Mouse (Mus musculus) kidney, embryonic 16.5 days (tissue): ENCODE results near the gene Optc. TPM values are rescaled to one million over a fixed set of nuclear protein-coding genes. Genes with fewer than 3 reads are reported as not detected.

Source experiments
- ATAC-seq: fragments of 200-750 bp; cut with Nextera tagmentation; 2 replicates; pipeline ENCODE4 v1.8.0; 2017; ENCODE audit warnings: moderate TSS enrichment; ENCODE audit not compliant: low FRiP score, low TSS enrichment
- H3K27ac ChIP-seq: fragments of 300-500 bp; sonication (generic); 2 replicates; pipeline ENCODE4 v1.5.1; 2014; ENCODE audit warnings: low read length
- H3K27me3 ChIP-seq: fragments of 300-500 bp; sonication (generic); 2 replicates; pipeline ENCODE4 v1.6.1; 2014; ENCODE audit warnings: low read length, control low read depth, mixed read lengths; ENCODE audit not compliant: insufficient read depth
- H3K36me3 ChIP-seq: fragments of 300-500 bp; sonication (generic); 2 replicates; pipeline ENCODE4 v1.6.1; 2014; ENCODE audit warnings: low read length, control low read depth, mixed read lengths; ENCODE audit not compliant: insufficient read depth
- H3K4me1 ChIP-seq: fragments of 300-500 bp; sonication (generic); 2 replicates; pipeline ENCODE4 v1.6.1; 2014; ENCODE audit warnings: low read length, control low read depth, mixed read lengths; ENCODE audit not compliant: insufficient read depth
- H3K4me2 ChIP-seq: fragments of 300-500 bp; sonication (generic); replicated peaks from 2 replicates; pipeline ENCODE4 v1.6.1; 2014; ENCODE audit warnings: low read depth, low read length
- H3K4me3 ChIP-seq: fragments of 300-500 bp; sonication (generic); 2 replicates; pipeline ENCODE4 v1.5.1; 2014; ENCODE audit warnings: mild to moderate bottlenecking, low read length
- H3K9ac ChIP-seq: fragments of 300-500 bp; sonication (generic); replicated peaks from 2 replicates; pipeline ENCODE4 v1.6.1; 2014; ENCODE audit warnings: low read length
- H3K9me3 ChIP-seq: fragments of 300-500 bp; sonication (generic); 2 replicates; pipeline ENCODE4 v1.6.1; 2016; ENCODE audit warnings: low read length, control low read depth
- WGBS: fragments of 180-500 bp; shearing (Covaris S2); extraction: QIAGEN DNeasy Blood & Tissue Kit; methylation state at CpG from one replicate; pipeline ENCODE4 v1.1.7; 2014; 5-methylcytosine and 5-hydroxymethylcytosine counted together
- polyA plus RNA-seq: library from polyadenylated mRNA; unstranded; fragments of >200 nt; fragmentation: Nextera tagmentation; extraction: Ambion mirVana; gene quantifications from 2 replicates; pipeline ENCODE4 v1.2.1, GENCODE M21; 2015

Gene Optc
- polyA plus RNA-seq, result 0.18 and 0.47 TPM in 2 replicates

DNA sequence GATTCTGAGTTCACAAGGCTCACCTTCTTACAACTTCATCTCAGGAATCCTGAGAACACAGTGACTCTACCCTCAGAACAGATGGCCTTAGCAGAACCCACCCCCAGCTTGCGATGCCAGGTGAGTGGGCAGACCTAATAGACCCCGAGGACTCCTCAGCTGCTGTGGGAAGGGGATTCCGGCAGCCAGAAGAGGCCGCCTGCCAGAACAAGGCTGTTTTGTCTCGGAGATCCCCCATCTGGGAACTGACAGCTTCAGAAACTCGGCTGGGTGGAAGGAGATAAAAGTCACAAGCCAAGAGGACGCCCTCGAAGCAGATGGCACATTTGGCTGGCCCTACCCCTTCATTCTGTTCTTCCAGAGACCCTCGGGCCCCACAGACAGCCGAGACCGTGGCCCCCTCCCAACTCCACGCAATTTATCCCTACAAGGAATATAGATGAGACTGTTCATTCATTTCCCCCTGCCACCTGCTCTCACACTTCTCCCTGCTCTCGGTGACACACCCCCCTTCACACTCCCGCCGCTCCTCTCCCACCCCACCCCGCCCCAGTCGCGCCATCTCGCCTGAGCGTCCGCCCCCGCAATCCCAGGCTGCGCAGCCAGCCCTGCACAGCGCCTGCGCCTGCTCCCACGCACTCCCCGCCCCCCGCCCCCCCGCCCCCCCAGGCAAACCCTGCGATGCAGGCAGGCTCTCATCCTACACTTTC, at the start of gene Optc:
Gene Optc (minus strand): TSS at position 51 of the 710 bp plus-strand sequence.
- H3K4me2 ChIP-seq, result peak within 1 kb of the TSS; percentile 89
- no peaks in the 10 kb centered on the region for H3K36me3 ChIP-seq
- H3K4me3 ChIP-seq, result peak within 1 kb of the TSS; percentile 48
- H3K27ac ChIP-seq, result peak within 1 kb of the TSS; percentile 84
- H3K9ac ChIP-seq, result peak within 1 kb of the TSS; percentile 71
- 5% methylated on average over 27 of the region's 30 CpGs for WGBS
- ATAC-seq, result peak; percentile 76
- H3K9me3 ChIP-seq, result no peaks in the 10 kb centered on the region
- peaks cover 18% of the 10 kb centered on the region for H3K4me1 ChIP-seq
- H3K27me3 ChIP-seq, result no peaks in the 10 kb centered on the region

GRCm38 (mm10) chr1:133954009-133954408, 46.2 kb upstream of the Optc start:
- 49% methylated on average over 2 of the region's 2 CpGs for WGBS
- H3K36me3 ChIP-seq, result no peaks in the 10 kb centered on the region
- H3K4me1 ChIP-seq, result peaks cover 10% of the 10 kb centered on the region; the same call in 1 of the 2 replicates
- no peaks in the 10 kb centered on the region for H3K27me3 ChIP-seq
- no peak for ATAC-seq
- H3K9me3 ChIP-seq, result no peaks in the 10 kb centered on the region
- no peak overlapping the region for H3K4me3 ChIP-seq
- no peak overlapping the region for H3K27ac ChIP-seq
- no peak overlapping the region for H3K4me2 ChIP-seq
- H3K9ac ChIP-seq, result no peak overlapping the region; the same call in 1 of the 2 replicates

DNA sequence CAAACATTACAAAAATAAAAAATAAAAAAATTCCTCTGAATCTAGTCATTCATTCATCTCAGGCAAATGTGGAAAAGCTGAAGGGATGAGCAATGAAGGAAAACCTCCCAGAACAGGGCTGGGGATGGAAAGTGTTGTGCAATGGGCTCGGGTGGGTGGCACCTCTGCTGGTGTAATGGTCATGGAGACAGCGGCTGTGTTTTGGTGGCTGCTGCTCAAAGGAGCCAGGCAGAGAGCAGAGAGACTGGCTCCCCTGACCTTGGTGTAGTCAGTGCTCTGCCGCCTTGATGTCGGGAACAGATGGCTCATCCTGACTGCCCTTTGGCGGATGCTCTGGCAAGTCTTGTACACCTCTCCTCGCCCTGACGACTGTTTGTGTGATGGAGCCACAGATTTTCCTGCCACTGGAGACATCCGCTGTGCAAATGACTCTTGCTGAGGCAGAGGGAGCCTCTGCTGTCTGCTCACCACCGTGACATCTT, 45.5 kb upstream of the Optc start:
- no peak for ATAC-seq
- WGBS, result 27% methylated on average over 9 of the region's 9 CpGs
- H3K4me2 ChIP-seq, result no peak overlapping the region
- H3K4me1 ChIP-seq, result peaks cover 10% of the 10 kb centered on the region; the same call in 1 of the 2 replicates
- H3K27me3 ChIP-seq, result no peaks in the 10 kb centered on the region
- H3K27ac ChIP-seq, result no peak overlapping the region
- H3K36me3 ChIP-seq, result no peaks in the 10 kb centered on the region
- peak overlapping the region; percentile 38; the same call in 1 of the 2 replicates for H3K9ac ChIP-seq
- H3K9me3 ChIP-seq, result no peaks in the 10 kb centered on the region
- H3K4me3 ChIP-seq, result no peak overlapping the region

GRCm38 (mm10) chr1:133951598-133951997, 43.8 kb upstream of the Optc start:
- 65% methylated on average over 6 of the region's 6 CpGs for WGBS

GRCm38 (mm10) chr1:133950061-133950782, 42.4 kb upstream of the Optc start:
- WGBS, result 62% methylated on average over 7 of the region's 7 CpGs
- H3K9me3 ChIP-seq, result no peaks in the 10 kb centered on the region
- no peak overlapping the region for H3K27ac ChIP-seq
- no peak overlapping the region for H3K9ac ChIP-seq
- H3K4me2 ChIP-seq, result no peak overlapping the region
- no peaks in the 10 kb centered on the region for H3K27me3 ChIP-seq
- no peak for ATAC-seq
- H3K4me3 ChIP-seq, result no peak overlapping the region
- no peaks in the 10 kb centered on the region for H3K36me3 ChIP-seq
- H3K4me1 ChIP-seq, result peaks cover 10% of the 10 kb centered on the region; the same call in 1 of the 2 replicates

More at GRCm38 (mm10) chr1:133951598-133951997, 43.8 kb upstream of the Optc start:
- Histone ChIP-seq H3K9me3 (no peaks in the 10 kb centered on the region), H3K9ac (no peak overlapping the region), H3K4me1 (peaks cover 10% of the 10 kb centered on the region; the same call in 1 of the 2 replicates), H3K27me3 (no peaks in the 10 kb centered on the region), H3K36me3 (no peaks in the 10 kb centered on the region), H3K4me2 (no peak overlapping the region), H3K4me3 (no peak overlapping the region), H3K27ac (no peak overlapping the region)
- no peak for ATAC-seq

DNA sequence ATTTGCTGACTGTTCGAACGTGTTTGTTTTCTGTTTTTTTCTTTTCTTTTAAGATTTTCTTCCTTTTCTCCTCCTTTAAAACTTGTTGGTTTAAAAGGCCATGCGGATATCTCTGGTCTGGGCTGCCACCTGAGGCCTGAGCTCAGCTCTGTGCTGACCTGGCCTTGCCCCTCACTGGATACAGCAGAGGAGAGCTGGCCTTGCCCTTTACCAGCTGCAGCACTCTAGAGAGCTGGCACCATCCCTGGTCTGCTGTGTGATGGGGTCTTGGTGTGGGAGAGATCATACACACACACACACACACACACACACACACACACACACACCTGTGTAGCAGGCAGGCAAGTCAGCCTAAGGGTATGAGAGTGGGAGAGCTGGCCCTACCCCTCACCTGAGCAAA, 37.3 kb upstream of the Optc start:
- no peak for ATAC-seq
- Histone ChIP-seq H3K9me3 (peaks cover 10% of the 10 kb centered on the region; the same call in 1 of the 2 replicates), H3K4me2 (no peak overlapping the region), H3K27me3 (no peaks in the 10 kb centered on the region), H3K36me3 (no peaks in the 10 kb centered on the region), H3K4me3 (no peak overlapping the region), H3K9ac (no peak overlapping the region), H3K27ac (no peak overlapping the region), H3K4me1 (peaks cover 7% of the 10 kb centered on the region)
- WGBS, result 87% methylated on average over 3 of the region's 3 CpGs

GRCm38 (mm10) chr1:133941904-133942303, 34.1 kb upstream of the Optc start:
- Histone ChIP-seq H3K9me3 (peaks cover 10% of the 10 kb centered on the region; the same call in 1 of the 2 replicates), H3K27me3 (no peaks in the 10 kb centered on the region), H3K4me2 (no peak overlapping the region), H3K27ac (no peak overlapping the region), H3K4me3 (no peak overlapping the region), H3K36me3 (no peaks in the 10 kb centered on the region), H3K4me1 (peaks cover 7% of the 10 kb centered on the region), H3K9ac (no peak overlapping the region)
- 76% methylated on average over 3 of the region's 3 CpGs for WGBS
- no peak for ATAC-seq

DNA sequence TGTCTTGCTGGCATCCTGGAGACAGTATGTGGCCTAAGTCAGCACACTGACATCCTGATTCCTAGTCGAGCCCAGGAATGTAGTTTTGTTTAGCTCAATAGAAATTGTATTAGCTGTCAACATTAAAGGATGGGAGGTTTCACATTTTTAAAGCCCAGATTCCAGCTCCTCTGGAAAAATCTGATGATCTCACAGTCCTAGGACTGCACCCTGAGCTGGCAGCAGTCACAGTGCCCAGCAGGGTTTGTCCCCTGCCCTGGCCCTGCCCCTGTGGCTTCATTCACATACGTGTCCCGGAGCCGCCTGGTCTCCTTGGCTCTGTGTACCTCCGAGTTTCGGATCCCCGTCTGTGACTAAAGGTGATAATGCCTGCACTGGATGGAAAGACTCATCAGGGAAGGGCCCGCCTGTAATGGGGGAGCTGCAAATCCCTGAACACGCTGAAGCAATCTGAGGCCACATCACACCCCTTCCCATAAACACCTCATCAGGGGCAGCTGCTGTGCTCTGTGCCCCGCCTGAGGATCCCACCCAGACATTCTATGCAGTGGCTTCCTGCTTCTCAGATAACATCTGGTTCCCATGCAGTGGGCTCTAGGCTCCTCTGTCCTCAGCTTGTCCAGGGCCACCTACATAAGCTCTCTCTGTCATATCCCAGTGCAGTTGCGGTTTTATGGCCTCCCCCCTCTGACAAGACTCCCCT, 33.5 kb upstream of the Optc start:
- Histone ChIP-seq H3K9ac (no peak overlapping the region), H3K4me3 (no peak overlapping the region), H3K4me1 (peaks cover 7% of the 10 kb centered on the region), H3K4me2 (no peak overlapping the region), H3K27ac (no peak overlapping the region), H3K27me3 (no peaks in the 10 kb centered on the region), H3K36me3 (no peaks in the 10 kb centered on the region), H3K9me3 (peaks cover 10% of the 10 kb centered on the region; the same call in 1 of the 2 replicates)
- 51% methylated on average over 11 of the region's 11 CpGs for WGBS
- ATAC-seq, result no peak

DNA sequence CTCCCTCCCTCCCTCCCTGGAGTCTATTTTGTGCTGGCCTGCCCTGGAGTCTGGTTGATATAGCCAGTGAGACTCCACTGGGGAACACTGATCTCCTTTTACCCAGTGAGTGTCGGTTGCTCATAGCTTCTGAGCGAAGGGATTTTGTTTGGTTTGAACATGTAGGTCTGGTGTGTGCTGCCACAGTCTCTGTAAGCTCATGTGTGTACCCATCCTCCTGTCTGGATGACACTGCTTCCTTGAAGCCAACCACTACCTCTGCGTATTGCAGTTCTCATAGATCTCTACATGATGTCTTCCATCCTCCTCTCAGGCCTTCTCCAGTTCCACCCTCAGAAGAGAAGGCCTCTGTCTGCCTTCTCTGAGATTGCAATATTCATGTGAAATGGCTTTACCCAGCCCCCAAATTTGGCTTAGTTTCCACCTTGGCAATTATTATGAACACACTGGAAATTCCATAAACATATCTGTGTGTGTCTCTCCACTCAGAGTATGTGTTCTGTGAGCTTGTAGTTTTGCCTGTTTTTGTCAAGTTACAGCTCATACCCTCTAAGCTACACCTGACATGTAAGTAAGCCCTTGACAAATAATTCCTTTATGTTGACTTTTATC, 32.8 kb upstream of the Optc start:
- no peaks in the 10 kb centered on the region for H3K27me3 ChIP-seq
- H3K9ac ChIP-seq, result no peak overlapping the region
- no peak overlapping the region for H3K4me2 ChIP-seq
- H3K36me3 ChIP-seq, result no peaks in the 10 kb centered on the region
- peaks cover 7% of the 10 kb centered on the region for H3K4me1 ChIP-seq
- no peak overlapping the region for H3K27ac ChIP-seq
- H3K9me3 ChIP-seq, result peaks cover 13% of the 10 kb centered on the region; the same call in 1 of the 2 replicates
- ATAC-seq, result no peak
- 93% methylated on average over 3 of the region's 3 CpGs for WGBS
- H3K4me3 ChIP-seq, result no peak overlapping the region
